Mouse (Mus musculus) lung, postnatal 0 days (tissue): Measurements from ENCODE around the gene Nelfe.

Experiments
- CTCF ChIP-seq: IDR thresholded peaks from 2 replicates; pipeline ENCODE4 v1.5.1; 2016; ENCODE audit warnings: antibody characterized with exemption, mild to moderate bottlenecking
- EP300 ChIP-seq: IDR thresholded peaks from 2 replicates; pipeline ENCODE4 v1.6.1; 2016; ENCODE audit warnings: antibody characterized with exemption, mild to moderate bottlenecking, control low read depth

- no peak for TF ChIP-seq CTCF
- no peak for TF ChIP-seq EP300
Observed at GRCm38 (mm10) chr17:34807176-34807575, 43.0 kb upstream of the Nelfe start.
